Mouse (Mus musculus) midbrain, embryonic 12.5 days (tissue): ENCODE data around the gene Smdt1. TPM values are rescaled to one million over a fixed set of nuclear protein-coding genes. Genes with fewer than 3 reads are reported as not detected.

ENCODE experiments used
- ATAC-seq: fragments of 200-750 bp; cut with Nextera tagmentation; 2 replicates; pipeline ENCODE4 v1.8.0; 2017; ENCODE audit warnings: low read depth, moderate TSS enrichment, moderate library complexity; ENCODE audit not compliant: low FRiP score
- H3K27ac ChIP-seq: fragments of 300-500 bp; sonication (generic); replicated peaks from 2 replicates; pipeline ENCODE4 v1.5.1; 2016; ENCODE audit warnings: mild to moderate bottlenecking
- H3K27me3 ChIP-seq: fragments of 300-500 bp; sonication (generic); 2 replicates; pipeline ENCODE4 v1.6.1; 2016; ENCODE audit warnings: mild to moderate bottlenecking
- H3K36me3 ChIP-seq: fragments of 300-500 bp; sonication (generic); 2 replicates; pipeline ENCODE4 v1.6.1; 2016
- H3K4me1 ChIP-seq: fragments of 300-500 bp; sonication (generic); 2 replicates; pipeline ENCODE4 v1.6.1; 2016
- H3K4me2 ChIP-seq: fragments of 300-500 bp; sonication (generic); replicated peaks from 2 replicates; pipeline ENCODE4 v1.6.1; 2016; ENCODE audit warnings: mild to moderate bottlenecking, moderate library complexity
- H3K4me3 ChIP-seq: fragments of 300-500 bp; sonication (generic); 2 replicates; pipeline ENCODE4 v1.5.1; 2016; ENCODE audit warnings: mild to moderate bottlenecking
- H3K9ac ChIP-seq: fragments of 300-500 bp; sonication (generic); replicated peaks from 2 replicates; pipeline ENCODE4 v1.6.1; 2016; ENCODE audit warnings: mild to moderate bottlenecking, moderate library complexity
- H3K9me3 ChIP-seq: fragments of 300-500 bp; sonication (generic); 2 replicates; pipeline ENCODE4 v1.6.1; 2016; ENCODE audit warnings: mild to moderate bottlenecking
- WGBS: fragments of 180-500 bp; shearing (Covaris S2); methylation state at CpG from one replicate; pipeline ENCODE4 v1.1.7; 2016; 5-methylcytosine and 5-hydroxymethylcytosine counted together
- polyA plus RNA-seq: library from polyadenylated mRNA; unstranded; fragments of >200 nt; fragmentation: Nextera tagmentation; extraction: Ambion mirVana; gene quantifications from 2 replicates; pipeline ENCODE4 v1.2.1, GENCODE M21; 2016

The Smdt1 gene
- polyA plus RNA-seq, 1 experiment from 2014 or later: 261 TPM

DNA sequence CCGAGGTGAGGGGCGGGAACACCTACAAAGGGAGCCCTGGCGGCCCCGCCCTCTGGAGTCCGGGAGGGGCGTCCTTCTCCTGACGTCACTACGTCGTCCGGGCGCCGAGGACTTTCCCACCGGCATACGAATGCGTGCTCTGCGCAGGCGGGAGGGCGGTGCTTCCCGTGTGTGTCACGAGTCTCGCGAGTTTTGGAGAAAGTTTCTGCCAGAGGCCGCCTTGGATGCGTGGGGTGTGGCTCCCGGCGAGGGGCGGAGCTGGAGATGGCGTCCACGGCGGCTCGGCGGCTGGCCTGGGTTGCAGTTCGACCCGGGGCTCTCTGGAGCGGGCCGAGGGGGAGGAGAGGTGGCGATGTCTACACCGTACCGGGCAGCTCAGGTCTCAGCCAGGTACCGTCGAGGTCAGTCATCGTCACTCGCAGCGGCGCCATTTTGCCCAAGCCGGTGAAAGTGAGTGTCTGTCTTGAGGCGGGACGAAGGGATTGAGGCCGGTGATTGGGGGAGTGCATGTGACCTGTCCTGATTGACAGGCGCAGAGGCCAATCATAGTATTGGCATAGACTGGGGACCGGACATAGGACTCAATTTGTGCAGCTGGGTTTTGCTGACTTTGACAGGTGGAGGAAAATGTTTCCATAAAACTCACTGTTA is 7.2 kb downstream of the Smdt1 start:
- Histone ChIP-seq H3K4me1 (peaks cover 17% of the 10 kb centered on the region), H3K4me2 (peak overlapping the region; percentile 89), H3K27ac (peak overlapping the region; percentile 83), H3K9me3 (no peaks in the 10 kb centered on the region), H3K27me3 (peaks cover 14% of the 10 kb centered on the region), H3K36me3 (peaks cover 36% of the 10 kb centered on the region), H3K9ac (peak overlapping the region; percentile 68), H3K4me3 (peak overlapping the region; percentile 69)
- ATAC-seq: peak; percentile 98
- WGBS: 0% methylated on average over 51 of the region's 51 CpGs

GRCm38 (mm10) chr15:82346580-82347302 is 8.0 kb downstream of the Smdt1 start:
- no peak for ATAC-seq
- 67% methylated on average over 14 of the region's 14 CpGs for WGBS
- peaks cover 7% of the 10 kb centered on the region; the same call in 1 of the 2 replicates for H3K27me3 ChIP-seq
- H3K4me3 ChIP-seq: peak overlapping the region; percentile 69
- H3K9me3 ChIP-seq: no peaks in the 10 kb centered on the region
- H3K27ac ChIP-seq: peak overlapping the region; percentile 83
- H3K4me2 ChIP-seq: peak overlapping the region; percentile 89
- H3K4me1 ChIP-seq: peaks cover 13% of the 10 kb centered on the region
- peak overlapping the region; percentile 68 for H3K9ac ChIP-seq
- peaks cover 38% of the 10 kb centered on the region for H3K36me3 ChIP-seq

GRCm38 (mm10) chr15:82347303-82347676 is 8.5 kb downstream of the Smdt1 start:
- 86% methylated on average over 4 of the region's 4 CpGs for WGBS
- Histone ChIP-seq H3K27ac (no peak overlapping the region), H3K4me3 (peak overlapping the region; percentile 69), H3K27me3 (0 out of 2 replicates have a peak, but pooled peaks cover 1% of the 10 kb centered on the region), H3K9ac (peak overlapping the region; percentile 68; the same call in 1 of the 2 replicates), H3K36me3 (peaks cover 38% of the 10 kb centered on the region), H3K4me2 (peak overlapping the region; percentile 89), H3K9me3 (no peaks in the 10 kb centered on the region), H3K4me1 (peaks cover 17% of the 10 kb centered on the region)
- no peak for ATAC-seq

GRCm38 (mm10) chr15:82347852-82348251 is 9.1 kb downstream of the Smdt1 start:
- peaks cover 22% of the 10 kb centered on the region for H3K4me1 ChIP-seq
- H3K36me3 ChIP-seq: peaks cover 38% of the 10 kb centered on the region
- H3K4me3 ChIP-seq: no peak overlapping the region
- H3K27ac ChIP-seq: no peak overlapping the region
- WGBS: 90% methylated on average over 12 of the region's 12 CpGs
- H3K9me3 ChIP-seq: no peaks in the 10 kb centered on the region
- H3K4me2 ChIP-seq: peak overlapping the region; percentile 89; the same call in 1 of the 2 replicates
- no peak overlapping the region for H3K9ac ChIP-seq
- H3K27me3 ChIP-seq: no peaks in the 10 kb centered on the region
- no peak for ATAC-seq

DNA sequence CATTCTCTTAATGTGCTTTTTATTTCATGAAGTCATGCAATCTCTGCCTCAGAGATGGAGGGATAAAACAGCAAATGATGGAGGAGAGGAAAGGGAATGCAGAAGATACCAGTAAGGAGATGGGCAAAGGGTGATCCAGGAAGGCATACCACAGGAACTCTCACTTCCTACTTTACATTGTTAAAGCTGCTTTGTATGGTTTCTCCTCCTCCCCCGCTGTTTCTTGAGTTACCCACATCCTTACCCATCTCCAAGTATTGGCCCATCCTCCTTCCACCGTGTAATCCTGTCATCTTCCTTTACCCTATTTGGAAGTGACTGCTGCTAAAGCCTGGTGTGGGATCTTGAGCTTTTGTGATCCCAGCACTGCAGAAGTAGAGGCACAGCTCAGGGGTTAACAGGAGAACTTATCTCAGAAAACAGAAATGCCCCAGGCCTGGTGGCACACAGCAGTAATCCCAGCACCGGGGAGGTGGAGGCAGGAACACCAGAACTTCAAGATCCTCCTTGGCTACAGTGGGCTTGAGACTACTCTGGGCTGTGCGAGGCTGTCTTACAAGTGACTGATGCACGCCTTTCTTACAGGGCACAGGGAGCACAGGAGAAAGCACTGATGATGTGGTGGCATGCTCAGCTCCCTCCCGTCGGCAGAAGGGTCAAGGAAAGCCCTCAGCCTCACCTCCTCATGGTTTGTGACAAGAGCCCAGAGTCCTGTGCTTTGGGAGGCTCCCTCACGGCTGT is 9.7 kb downstream of the Smdt1 start:
- Histone ChIP-seq H3K4me3 (no peak overlapping the region), H3K27ac (no peak overlapping the region), H3K9me3 (no peaks in the 10 kb centered on the region), H3K9ac (no peak overlapping the region), H3K4me1 (peaks cover 27% of the 10 kb centered on the region), H3K27me3 (no peaks in the 10 kb centered on the region), H3K36me3 (peaks cover 38% of the 10 kb centered on the region), H3K4me2 (no peak overlapping the region)
- WGBS: 87% methylated on average over 8 of the region's 8 CpGs
- ATAC-seq: no peak

DNA sequence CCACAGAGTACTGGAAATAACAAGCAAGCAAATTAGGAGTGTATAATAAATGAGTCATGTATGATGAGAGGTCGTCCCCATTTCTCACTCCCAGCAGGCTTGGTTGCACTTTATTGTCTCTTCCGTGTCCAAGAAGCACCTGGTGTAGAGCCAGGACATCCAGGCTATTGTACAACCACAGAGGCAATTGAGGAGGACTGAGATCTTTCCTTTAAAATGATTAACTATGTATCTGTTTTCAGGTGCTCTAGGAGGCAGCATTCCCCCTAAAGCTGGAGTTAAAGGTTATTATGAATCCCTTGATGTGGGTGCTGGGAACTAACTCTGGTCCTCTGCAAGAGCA is 10.2 kb downstream of the Smdt1 start:
- 94% methylated on average over 2 of the region's 2 CpGs for WGBS
- no peaks in the 10 kb centered on the region for H3K27me3 ChIP-seq
- no peak for ATAC-seq

DNA sequence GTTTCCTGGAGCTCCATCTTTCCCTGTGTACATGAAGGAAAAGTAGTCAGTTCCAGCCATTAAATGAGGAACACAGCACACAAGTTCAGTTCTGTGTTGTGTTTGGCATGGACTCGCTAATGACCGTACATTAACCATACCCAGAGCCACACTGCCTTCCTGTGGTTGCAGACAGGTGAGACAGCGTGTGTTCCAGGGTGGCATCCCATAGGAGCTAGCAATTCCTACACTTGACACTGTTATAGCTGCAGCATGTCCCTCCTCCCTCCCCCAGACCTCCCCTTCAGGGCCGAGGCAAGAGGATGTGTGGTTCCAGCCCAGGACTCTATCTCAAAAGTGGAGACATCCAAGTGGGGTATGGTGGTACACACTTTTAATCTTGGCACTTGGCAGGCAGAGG is 11.6 kb downstream of the Smdt1 start:
- H3K9ac ChIP-seq: no peak overlapping the region
- 93% methylated on average over 4 of the region's 4 CpGs for WGBS
- no peak for ATAC-seq
- H3K4me2 ChIP-seq: no peak overlapping the region
- no peaks in the 10 kb centered on the region for H3K9me3 ChIP-seq
- H3K27me3 ChIP-seq: no peaks in the 10 kb centered on the region
- no peak overlapping the region for H3K27ac ChIP-seq
- no peak overlapping the region for H3K4me3 ChIP-seq
- peaks cover 38% of the 10 kb centered on the region for H3K36me3 ChIP-seq
- peaks cover 34% of the 10 kb centered on the region for H3K4me1 ChIP-seq

More for the DNA sequence above, 10.2 kb downstream of the Smdt1 start:
- Histone ChIP-seq H3K4me2 (no peak overlapping the region), H3K36me3 (peaks cover 38% of the 10 kb centered on the region), H3K9me3 (no peaks in the 10 kb centered on the region), H3K27ac (no peak overlapping the region), H3K4me1 (peaks cover 29% of the 10 kb centered on the region), H3K9ac (no peak overlapping the region), H3K4me3 (no peak overlapping the region)

DNA sequence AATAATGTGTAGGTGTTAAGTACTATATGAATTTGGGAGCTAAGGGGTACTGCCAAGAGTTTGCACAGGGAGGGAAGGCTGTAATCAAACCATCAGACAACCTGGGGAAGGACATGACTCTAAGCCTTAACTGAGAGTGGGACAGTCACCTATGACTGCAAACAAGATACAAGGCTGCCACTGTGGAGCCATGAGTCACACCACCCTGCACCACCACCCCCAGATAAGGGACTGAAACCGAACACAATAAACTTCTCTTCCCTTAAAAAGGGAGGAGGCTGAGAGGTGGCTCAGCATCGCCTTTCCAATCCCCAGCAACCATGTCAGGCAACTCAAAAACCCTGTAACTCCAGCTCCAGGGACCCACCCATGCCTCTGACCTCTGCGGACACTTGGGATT is 12.7 kb downstream of the Smdt1 start:
- Histone ChIP-seq H3K27ac (no peak overlapping the region), H3K9ac (0 out of 2 replicates have a peak overlapping the region, but pooled peaks have one; percentile 31), H3K4me1 (peaks cover 34% of the 10 kb centered on the region), H3K36me3 (peaks cover 38% of the 10 kb centered on the region), H3K27me3 (no peaks in the 10 kb centered on the region), H3K4me3 (no peak overlapping the region), H3K4me2 (no peak overlapping the region), H3K9me3 (no peaks in the 10 kb centered on the region)
- ATAC-seq: no peak
- 86% methylated on average over 3 of the region's 3 CpGs for WGBS

DNA sequence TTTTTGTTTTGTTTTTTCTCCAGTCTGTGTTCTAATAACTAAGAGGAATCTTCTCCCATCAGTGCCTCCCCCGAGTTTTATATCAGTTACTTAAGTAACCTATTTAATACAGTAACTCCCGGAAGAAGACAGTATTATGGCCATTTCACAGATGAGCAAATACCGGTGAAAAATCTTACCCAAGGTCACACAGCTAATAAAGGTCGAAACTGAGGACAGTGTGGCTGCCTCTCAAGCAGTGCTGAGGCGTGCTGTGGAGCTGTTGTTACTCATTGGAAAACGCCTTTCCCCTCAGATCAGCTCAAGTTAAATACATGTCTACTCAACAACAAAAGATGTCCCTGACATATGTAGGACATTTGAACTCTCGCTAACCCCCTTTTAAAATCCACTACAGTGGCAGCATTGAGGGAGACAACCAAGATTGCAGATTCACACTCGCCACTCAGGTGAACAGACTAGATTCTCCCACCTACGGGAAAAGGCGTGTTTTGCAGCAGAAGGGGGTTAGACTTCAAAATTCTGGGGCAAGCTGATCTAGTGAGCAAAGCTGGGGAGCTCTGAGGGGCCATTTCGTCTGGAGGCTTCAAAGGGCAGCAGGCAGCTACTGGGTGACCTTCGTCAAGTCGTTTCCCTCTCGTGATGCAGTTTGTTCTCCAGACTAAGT is 14.5 kb downstream of the Smdt1 start:
- Histone ChIP-seq H3K4me3 (peak overlapping the region; percentile 84), H3K9me3 (no peaks in the 10 kb centered on the region), H3K36me3 (peaks cover 30% of the 10 kb centered on the region), H3K27me3 (no peaks in the 10 kb centered on the region), H3K4me2 (peak overlapping the region; percentile 72), H3K27ac (peak overlapping the region; percentile 83; the same call in 1 of the 2 replicates), H3K4me1 (peaks cover 21% of the 10 kb centered on the region), H3K9ac (peak overlapping the region; percentile 86)
- 35% methylated on average over 14 of the region's 14 CpGs for WGBS
- ATAC-seq: no peak

DNA sequence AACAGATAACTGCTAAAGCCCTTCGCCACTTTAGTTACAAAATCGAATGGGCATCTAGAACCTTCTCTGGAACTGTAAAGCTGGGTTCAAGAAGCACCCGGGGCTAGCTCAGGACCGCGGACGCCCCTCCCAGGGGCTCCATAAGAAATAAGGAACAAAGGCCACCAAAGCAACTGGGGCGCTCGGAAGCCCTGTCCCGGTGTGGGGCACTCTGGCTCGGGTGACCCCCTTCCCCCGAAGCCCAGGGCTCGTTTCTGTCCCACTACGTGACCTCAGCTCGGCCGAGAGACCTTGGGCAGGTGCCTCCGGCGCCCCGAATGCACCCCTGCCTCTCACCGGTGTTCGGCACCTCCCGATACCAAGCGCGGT is 15.0 kb downstream of the Smdt1 start:
- Histone ChIP-seq H3K27me3 (no peaks in the 10 kb centered on the region), H3K4me3 (peak overlapping the region; percentile 84), H3K4me2 (peak overlapping the region; percentile 72), H3K36me3 (peaks cover 24% of the 10 kb centered on the region), H3K27ac (peak overlapping the region; percentile 83), H3K9ac (peak overlapping the region; percentile 86), H3K9me3 (no peaks in the 10 kb centered on the region), H3K4me1 (peaks cover 21% of the 10 kb centered on the region)
- peak; percentile 72 for ATAC-seq
- WGBS: under 1% methylated on average over 23 of the region's 23 CpGs

GRCm38 (mm10) chr15:82354126-82354945 is 15.6 kb downstream of the Smdt1 start, which contains the start of gene Ndufa6:
Gene Ndufa6 (minus strand): TSS chr15:82354322.
- Histone ChIP-seq H3K27ac (peak within 1 kb of the TSS; percentile 83), H3K4me3 (peak within 1 kb of the TSS; percentile 84), H3K9ac (peak within 1 kb of the TSS; percentile 86), H3K36me3 (peaks cover 18% of the 10 kb centered on the region), H3K27me3 (no peaks in the 10 kb centered on the region), H3K4me2 (peak within 1 kb of the TSS; percentile 72), H3K9me3 (no peaks in the 10 kb centered on the region), H3K4me1 (peaks cover 21% of the 10 kb centered on the region)
- WGBS: 2% methylated on average over 57 of the region's 57 CpGs
- ATAC-seq: peak; percentile 99
